Mouse (Mus musculus): ENCODE data around the gene Gm11639. TPM values are rescaled to one million over a fixed set of nuclear protein-coding genes. Genes with fewer than 3 reads are reported as not detected.

Gene Gm11639
- polyA plus RNA-seq, 1 experiment from 2014 or later, result 0.31 TPM

- no peaks in the 10 kb centered on the region for H3K4me1 ChIP-seq
- no peak overlapping the region for H3K4me2 ChIP-seq
- no peaks in the 10 kb centered on the region for H3K9me3 ChIP-seq (replicated peaks)
- no peaks in the 10 kb centered on the region for H3K27me3 ChIP-seq (replicated peaks)
- no peak for ATAC-seq (ENCODE audit: low FRiP score)
- no peak overlapping the region for H3K9ac ChIP-seq (replicated peaks)
- 95% methylated on average over 4 of the region's 4 CpGs for WGBS
- no peak overlapping the region for H3K4me3 ChIP-seq (replicated peaks)
- no peak overlapping the region for H3K27ac ChIP-seq (replicated peaks)
- H3K36me3 ChIP-seq, result no peaks in the 10 kb centered on the region
Measured at GRCm38 (mm10) chr11:104660599-104660998, 24.9 kb upstream of the Gm11639 start.

GRCm38 (mm10) chr11:104661106-104661505 is 24.4 kb upstream of the Gm11639 start:
- no peaks in the 10 kb centered on the region for H3K27me3 ChIP-seq (replicated peaks)
- no peak overlapping the region for H3K4me2 ChIP-seq
- H3K36me3 ChIP-seq, result no peaks in the 10 kb centered on the region
- H3K27ac ChIP-seq (replicated peaks), result no peak overlapping the region
- no peaks in the 10 kb centered on the region for H3K9me3 ChIP-seq (replicated peaks)
- H3K9ac ChIP-seq (replicated peaks), result no peak overlapping the region
- WGBS, result 86% methylated on average over 5 of the region's 5 CpGs
- H3K4me1 ChIP-seq, result no peaks in the 10 kb centered on the region
- no peak overlapping the region for H3K4me3 ChIP-seq (replicated peaks)
- ATAC-seq (ENCODE audit: low FRiP score), result no peak

DNA sequence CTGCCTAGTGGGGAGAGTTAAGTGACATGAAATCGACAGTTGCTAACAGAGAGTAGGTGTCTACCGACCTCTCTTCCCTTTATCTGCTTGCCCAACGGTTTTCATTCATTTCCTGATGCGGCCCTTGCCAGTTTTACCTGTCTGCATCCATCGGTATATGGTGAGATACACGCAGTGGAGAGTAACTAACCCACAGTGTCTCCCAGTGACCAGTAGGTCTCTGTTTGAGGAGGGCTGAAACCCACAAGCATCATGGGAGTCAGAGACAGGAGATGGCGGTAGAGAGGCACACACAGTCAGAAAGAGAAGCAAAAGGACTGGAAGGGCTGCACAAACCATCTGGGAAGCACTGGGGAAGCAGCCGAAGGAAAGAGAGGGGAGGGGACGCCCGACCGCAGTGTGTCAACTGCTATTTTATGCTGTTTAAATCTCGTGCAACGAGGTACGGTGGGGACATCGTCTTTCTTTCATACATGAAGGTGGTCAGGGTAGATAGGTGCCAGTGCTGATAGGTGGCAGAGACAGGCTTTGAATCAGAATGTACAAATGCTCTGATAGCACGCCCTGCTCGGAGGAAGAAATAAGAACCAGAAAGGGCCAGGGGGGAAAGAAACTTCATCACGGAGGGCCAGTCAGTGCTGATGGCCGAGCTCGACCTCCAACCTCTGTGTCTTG is 23.8 kb upstream of the Gm11639 start:
- no peak overlapping the region for H3K9ac ChIP-seq (replicated peaks)
- H3K27me3 ChIP-seq (replicated peaks), result no peaks in the 10 kb centered on the region
- no peak overlapping the region for H3K27ac ChIP-seq (replicated peaks)
- H3K4me2 ChIP-seq, result no peak overlapping the region
- WGBS, result 80% methylated on average over 20 of the region's 20 CpGs
- ATAC-seq (ENCODE audit: low FRiP score), result no peak
- no peaks in the 10 kb centered on the region for H3K4me1 ChIP-seq
- H3K4me3 ChIP-seq (replicated peaks), result no peak overlapping the region
- H3K36me3 ChIP-seq, result no peaks in the 10 kb centered on the region
- H3K9me3 ChIP-seq (replicated peaks), result no peaks in the 10 kb centered on the region

DNA sequence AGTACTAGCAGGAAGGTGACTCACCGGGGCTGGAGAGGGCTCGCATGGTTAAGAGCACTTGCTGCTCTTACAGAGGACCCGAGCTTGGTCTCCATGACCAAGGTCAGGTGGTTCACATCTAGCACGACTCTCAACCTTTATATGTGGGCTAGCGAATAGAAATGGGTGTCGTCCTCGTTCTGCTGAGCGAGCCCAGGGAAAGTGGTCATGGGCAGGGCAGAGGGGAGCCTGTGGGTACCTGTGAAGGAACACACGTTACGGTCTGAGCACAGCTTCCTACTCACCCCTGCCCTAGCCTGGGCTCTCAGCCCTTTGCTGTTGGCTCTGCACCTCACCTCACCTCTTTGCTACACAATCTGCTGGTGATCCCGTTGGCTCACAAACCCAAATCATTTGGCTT is 22.9 kb upstream of the Gm11639 start:
- Histone ChIP-seq H3K4me1 (no peaks in the 10 kb centered on the region), H3K4me3 (replicated peaks) (no peak overlapping the region), H3K4me2 (no peak overlapping the region), H3K27ac (replicated peaks) (no peak overlapping the region), H3K9ac (replicated peaks) (no peak overlapping the region), H3K36me3 (no peaks in the 10 kb centered on the region), H3K9me3 (replicated peaks) (no peaks in the 10 kb centered on the region), H3K27me3 (replicated peaks) (no peaks in the 10 kb centered on the region)
- 90% methylated on average over 11 of the region's 11 CpGs for WGBS
- no peak for ATAC-seq (ENCODE audit: low FRiP score)

- H3K4me2 ChIP-seq, result no peak overlapping the region
- no peaks in the 10 kb centered on the region for H3K27me3 ChIP-seq (replicated peaks)
- H3K4me1 ChIP-seq, result no peaks in the 10 kb centered on the region
- no peaks in the 10 kb centered on the region for H3K36me3 ChIP-seq
- H3K4me3 ChIP-seq (replicated peaks), result no peak overlapping the region
- no peak overlapping the region for H3K9ac ChIP-seq (replicated peaks)
- no peak for ATAC-seq (ENCODE audit: low FRiP score)
- H3K27ac ChIP-seq (replicated peaks), result no peak overlapping the region
- H3K9me3 ChIP-seq (replicated peaks), result no peaks in the 10 kb centered on the region
- WGBS, result 79% methylated on average over 6 of the region's 6 CpGs
Measured at GRCm38 (mm10) chr11:104663241-104663877, 22.1 kb upstream of the Gm11639 start.

- H3K27me3 ChIP-seq (replicated peaks), result no peaks in the 10 kb centered on the region
- no peak overlapping the region for H3K9ac ChIP-seq (replicated peaks)
- no peaks in the 10 kb centered on the region for H3K36me3 ChIP-seq
- ATAC-seq (ENCODE audit: low FRiP score), result no peak
- no peak overlapping the region for H3K4me3 ChIP-seq (replicated peaks)
- no peak overlapping the region for H3K27ac ChIP-seq (replicated peaks)
- no peak overlapping the region for H3K4me2 ChIP-seq
- H3K4me1 ChIP-seq, result no peaks in the 10 kb centered on the region
- WGBS, result 76% methylated on average over 3 of the region's 3 CpGs
- H3K9me3 ChIP-seq (replicated peaks), result no peaks in the 10 kb centered on the region
Measured at GRCm38 (mm10) chr11:104663878-104664261, 21.6 kb upstream of the Gm11639 start.

DNA sequence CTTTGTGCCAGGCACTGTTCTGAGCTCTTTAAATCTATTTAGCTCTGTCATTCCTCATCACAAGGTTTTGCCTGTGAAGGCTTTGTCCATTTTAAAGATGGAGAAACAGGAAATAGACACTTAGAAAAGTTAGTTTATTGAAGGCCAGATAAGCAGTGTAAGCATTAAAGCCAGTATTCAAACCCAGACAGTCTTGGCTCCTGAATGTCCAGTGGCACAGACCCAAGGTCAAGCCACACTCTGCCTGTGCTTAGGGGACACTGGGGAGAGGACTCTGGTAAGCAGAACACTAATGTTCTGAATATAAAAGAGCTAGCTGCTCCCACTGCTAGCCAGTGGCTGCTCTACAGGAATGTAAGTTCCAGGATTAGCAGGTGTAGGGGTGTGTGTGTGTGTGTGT is 21.1 kb upstream of the Gm11639 start:
- no peak overlapping the region for H3K4me3 ChIP-seq (replicated peaks)
- H3K9ac ChIP-seq (replicated peaks), result no peak overlapping the region
- H3K27me3 ChIP-seq (replicated peaks), result no peaks in the 10 kb centered on the region
- H3K27ac ChIP-seq (replicated peaks), result no peak overlapping the region
- H3K4me1 ChIP-seq, result no peaks in the 10 kb centered on the region
- no peaks in the 10 kb centered on the region for H3K36me3 ChIP-seq
- no peaks in the 10 kb centered on the region for H3K9me3 ChIP-seq (replicated peaks)
- no peak overlapping the region for H3K4me2 ChIP-seq
- no peak for ATAC-seq (ENCODE audit: low FRiP score)

- WGBS, result 84% methylated on average over 5 of the region's 5 CpGs
- H3K4me1 ChIP-seq, result no peaks in the 10 kb centered on the region
- H3K4me2 ChIP-seq, result no peak overlapping the region
- H3K27ac ChIP-seq (replicated peaks), result no peak overlapping the region
- ATAC-seq (ENCODE audit: low FRiP score), result no peak
- no peak overlapping the region for H3K4me3 ChIP-seq (replicated peaks)
- no peaks in the 10 kb centered on the region for H3K27me3 ChIP-seq (replicated peaks)
- H3K36me3 ChIP-seq, result no peaks in the 10 kb centered on the region
- H3K9ac ChIP-seq (replicated peaks), result no peak overlapping the region
- H3K9me3 ChIP-seq (replicated peaks), result no peaks in the 10 kb centered on the region
Measured at GRCm38 (mm10) chr11:104667399-104667798, 18.1 kb upstream of the Gm11639 start.

DNA sequence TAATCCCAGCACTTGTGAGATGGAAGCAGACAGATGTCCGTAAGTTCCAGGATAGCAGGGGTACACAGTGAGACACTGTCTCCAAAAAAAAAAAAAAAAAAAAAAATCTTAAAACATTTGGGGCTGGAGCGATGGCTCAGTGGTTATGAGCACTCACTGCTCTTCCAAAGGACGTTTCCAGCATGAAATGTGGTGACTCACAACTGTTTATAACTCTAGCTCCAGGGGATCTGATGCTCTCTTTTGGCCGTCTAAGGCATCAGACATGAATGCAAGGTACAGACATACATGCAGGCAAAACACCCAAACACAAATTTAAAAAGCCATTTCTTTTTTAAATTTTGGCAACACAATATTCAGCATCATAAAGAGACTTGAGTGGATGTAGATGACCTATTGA is 12.1 kb upstream of the Gm11639 start:
- ATAC-seq (ENCODE audit: low FRiP score), result no peak
- no peaks in the 10 kb centered on the region for H3K27me3 ChIP-seq (replicated peaks)
- 68% methylated on average over 4 of the region's 4 CpGs for WGBS

DNA sequence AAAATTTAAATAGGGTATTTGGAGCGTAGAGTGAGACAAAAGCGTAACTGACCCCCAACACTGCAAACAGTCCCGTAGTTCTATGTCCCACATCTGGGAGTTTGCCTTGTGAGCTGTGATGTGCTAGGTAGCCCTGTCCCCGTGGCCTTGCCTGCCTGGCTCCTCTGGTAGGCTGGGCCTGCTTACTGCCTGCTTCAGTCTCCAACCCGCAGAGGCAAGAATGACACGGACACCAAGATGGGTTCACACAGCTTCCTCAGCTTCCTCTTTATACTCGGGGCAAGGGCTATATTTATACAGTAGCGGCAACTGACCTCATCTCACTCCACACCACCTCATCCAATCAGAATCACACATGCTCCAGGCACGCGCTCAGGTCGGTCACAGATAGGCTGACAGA is 10.7 kb upstream of the Gm11639 start:
- Histone ChIP-seq H3K27ac (replicated peaks) (no peak overlapping the region), H3K9me3 (replicated peaks) (no peaks in the 10 kb centered on the region), H3K4me2 (no peak overlapping the region), H3K4me1 (no peaks in the 10 kb centered on the region), H3K27me3 (replicated peaks) (no peaks in the 10 kb centered on the region), H3K36me3 (no peaks in the 10 kb centered on the region), H3K9ac (replicated peaks) (no peak overlapping the region), H3K4me3 (replicated peaks) (no peak overlapping the region)
- ATAC-seq (ENCODE audit: low FRiP score), result no peak
- WGBS, result 93% methylated on average over 11 of the region's 11 CpGs

More for the DNA sequence above, 12.1 kb upstream of the Gm11639 start:
- no peak overlapping the region for H3K4me2 ChIP-seq
- no peak overlapping the region for H3K27ac ChIP-seq (replicated peaks)
- H3K4me3 ChIP-seq (replicated peaks), result no peak overlapping the region
- no peak overlapping the region for H3K9ac ChIP-seq (replicated peaks)
- H3K9me3 ChIP-seq (replicated peaks), result no peaks in the 10 kb centered on the region
- no peaks in the 10 kb centered on the region for H3K36me3 ChIP-seq
- H3K4me1 ChIP-seq, result no peaks in the 10 kb centered on the region

- 87% methylated on average over 6 of the region's 6 CpGs for WGBS
- H3K27me3 ChIP-seq (replicated peaks), result no peaks in the 10 kb centered on the region
- H3K9ac ChIP-seq (replicated peaks), result no peak overlapping the region
- H3K27ac ChIP-seq (replicated peaks), result no peak overlapping the region
- H3K9me3 ChIP-seq (replicated peaks), result no peaks in the 10 kb centered on the region
- no peaks in the 10 kb centered on the region for H3K4me1 ChIP-seq
- H3K4me2 ChIP-seq, result no peak overlapping the region
- ATAC-seq (ENCODE audit: low FRiP score), result no peak
- H3K36me3 ChIP-seq, result no peaks in the 10 kb centered on the region
- no peak overlapping the region for H3K4me3 ChIP-seq (replicated peaks)
Measured at GRCm38 (mm10) chr11:104693235-104693634, 7.7 kb downstream of the Gm11639 start.

DNA sequence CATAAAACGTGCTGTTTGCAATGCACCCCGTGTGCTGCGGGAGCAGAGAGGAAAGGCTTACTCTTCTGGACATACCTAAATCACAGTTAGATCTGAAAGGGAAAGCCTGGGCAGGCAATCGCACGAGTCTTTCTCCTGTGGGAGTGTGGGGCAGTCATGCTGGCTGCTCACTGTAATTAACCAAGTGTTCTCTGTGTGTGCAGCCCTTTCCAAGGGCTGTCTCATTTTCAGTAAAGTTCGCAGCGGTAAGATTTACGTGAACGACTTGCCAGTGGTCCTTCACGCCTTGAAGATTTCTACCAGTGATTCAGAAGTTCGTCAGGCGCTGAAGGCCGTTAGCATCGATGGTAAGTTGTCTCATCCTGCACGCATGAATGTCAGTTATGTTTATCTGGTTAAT is 18.6 kb downstream of the Gm11639 start:
- no peak for ATAC-seq (ENCODE audit: low FRiP score)

More for the DNA sequence above, 18.6 kb downstream of the Gm11639 start:
- peaks cover 5% of the 10 kb centered on the region; the same call in 1 of the 2 replicates for H3K4me1 ChIP-seq
- no peaks in the 10 kb centered on the region for H3K9me3 ChIP-seq (replicated peaks)
- no peaks in the 10 kb centered on the region for H3K36me3 ChIP-seq
- peak overlapping the region; percentile 45 for H3K4me2 ChIP-seq
- H3K9ac ChIP-seq (replicated peaks), result no peak overlapping the region
- H3K27ac ChIP-seq (replicated peaks), result 0 out of 2 replicates have a peak overlapping the region, but pooled peaks have one; percentile 6
- no peak overlapping the region for H3K4me3 ChIP-seq (replicated peaks)
- H3K27me3 ChIP-seq (replicated peaks), result no peaks in the 10 kb centered on the region
- WGBS, result 37% methylated on average over 15 of the region's 15 CpGs
